Mouse (Mus musculus) cerebellum, adult 9-11 months (tissue): ENCODE results near the gene Cdca4.
"Not testable (repeated sequence)": the region's sequence is repeated elsewhere in the genome, so short reads cannot be mapped to it uniquely, and the experiment has no call there.

Experiments used
- DNase-seq: peaks from one replicate; pipeline ENCODE4 v3.0.0; 2022

Gene Cdca4

GRCm38 (mm10) chr12:112821974-112822373, 7.2 kb downstream of the Cdca4 start:
- no peak for DNase-seq

DNA sequence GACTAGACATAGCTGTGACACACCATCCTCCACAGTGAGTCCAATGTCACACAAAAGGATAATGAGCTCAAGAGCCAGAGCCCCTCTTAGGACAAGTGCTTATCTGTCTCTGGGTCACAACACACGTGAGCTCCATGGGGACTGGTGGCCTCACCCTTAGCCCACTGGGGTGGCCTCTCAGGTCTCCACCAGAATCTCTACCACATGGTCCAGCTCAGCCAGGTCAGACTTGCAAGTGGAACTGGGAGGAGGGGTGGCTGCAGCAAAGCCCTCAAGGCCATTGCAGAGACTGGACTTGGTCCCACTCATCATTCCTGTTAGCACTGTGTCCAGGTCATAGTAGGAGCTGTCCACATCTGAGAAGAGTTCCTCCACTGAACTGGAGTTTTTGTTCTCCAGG, 8.0 kb downstream of the Cdca4 start:
- DNase-seq: peak; percentile 5

- DNase-seq: no peak
Measured at GRCm38 (mm10) chr12:112820401-112820999, 8.7 kb downstream of the Cdca4 start.

DNA sequence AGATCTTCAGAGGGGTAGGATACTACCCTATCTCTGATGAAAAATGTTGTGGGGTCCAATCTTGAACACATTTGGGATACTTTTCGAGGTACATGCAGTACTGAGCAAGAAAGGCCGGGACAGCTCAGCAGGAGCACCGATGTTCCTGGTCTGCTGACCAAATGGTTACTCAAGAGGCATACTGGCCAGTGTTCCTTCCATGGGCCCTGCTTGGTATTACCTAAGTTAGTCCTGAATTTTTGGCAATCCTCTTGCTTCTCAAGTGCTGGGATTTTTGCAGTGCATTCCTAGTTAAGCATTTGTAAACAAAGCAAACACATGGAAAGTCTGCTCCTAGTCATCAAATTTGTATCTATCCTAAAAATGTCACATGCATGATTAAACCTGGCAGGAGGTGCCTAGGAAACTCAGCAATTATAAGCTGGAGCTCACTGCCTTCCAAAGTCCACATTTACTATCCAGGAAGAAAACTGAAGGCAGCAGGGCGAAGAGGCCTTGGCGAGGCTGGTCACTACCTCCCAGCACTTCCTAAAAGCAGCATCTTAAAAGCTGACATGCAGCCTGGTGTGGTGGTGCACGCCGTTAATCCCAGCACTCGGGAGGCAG, 10.1 kb downstream of the Cdca4 start:
- no peak for DNase-seq

- not testable (repeated sequence) for DNase-seq
Measured at GRCm38 (mm10) chr12:112816866-112817265, 12.4 kb downstream of the Cdca4 start.

- no peak for DNase-seq
Measured at GRCm38 (mm10) chr12:112816294-112816693, 12.9 kb downstream of the Cdca4 start.

- no peak for DNase-seq
Measured at GRCm38 (mm10) chr12:112814682-112815470, 14.3 kb downstream of the Cdca4 start.

DNA sequence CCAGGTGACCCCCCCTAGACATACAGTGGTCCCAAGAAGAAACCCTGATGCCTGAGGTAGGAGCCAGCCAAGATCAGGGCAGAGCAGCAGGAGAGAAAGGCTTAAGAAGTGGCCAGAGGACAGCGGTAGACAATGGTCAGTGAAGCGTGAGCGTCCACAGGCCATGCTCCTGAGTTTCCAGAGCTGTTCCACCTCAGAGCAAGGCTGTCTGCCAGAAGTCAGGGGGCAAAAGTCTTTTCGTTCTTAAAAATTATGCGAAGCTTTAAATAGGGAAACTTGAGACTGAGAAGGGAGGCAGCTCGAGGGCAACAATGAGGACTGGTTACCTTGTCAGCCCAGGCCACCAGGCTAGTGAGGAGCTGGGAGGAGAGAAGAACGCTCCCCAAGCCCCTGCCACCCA, 15.9 kb downstream of the Cdca4 start:
- DNase-seq: no peak

DNA sequence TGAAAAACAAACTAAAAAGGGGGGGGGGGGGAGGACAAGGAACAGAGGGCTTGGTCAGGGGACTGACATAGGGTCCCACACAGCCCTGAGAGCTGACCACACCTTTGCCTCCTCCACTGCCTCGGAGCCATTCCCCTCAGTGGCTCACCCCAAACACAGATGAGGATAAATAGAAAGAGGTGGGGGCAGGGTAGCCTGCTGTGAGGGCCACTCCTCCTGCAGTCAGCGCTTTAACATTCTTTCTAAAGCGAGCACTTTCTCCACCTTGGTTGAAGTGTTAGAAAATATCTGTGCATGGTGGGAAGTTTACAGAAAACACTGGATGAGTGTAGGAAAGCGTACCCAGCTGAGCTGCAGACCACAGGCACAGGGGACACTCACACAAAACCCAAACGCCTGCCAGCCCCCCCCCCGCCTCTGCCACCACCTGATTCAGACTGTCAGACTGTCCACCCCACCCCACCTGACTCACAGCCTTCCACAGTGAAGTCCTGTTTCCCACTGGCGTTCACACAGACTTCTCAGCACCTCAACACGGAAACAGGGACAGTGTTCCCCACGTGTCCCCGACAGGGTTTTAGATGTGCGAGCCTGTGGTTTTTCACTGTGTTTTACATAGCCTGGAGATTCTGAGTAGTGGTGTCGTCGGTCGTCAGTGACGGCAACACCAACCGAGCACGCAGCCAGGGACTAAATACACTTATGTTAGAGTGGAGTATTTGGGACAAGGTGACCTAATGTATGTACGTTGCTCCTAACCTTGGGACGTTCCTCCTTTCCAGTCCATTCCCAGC, 18.9 kb downstream of the Cdca4 start:
- DNase-seq: no peak

DNA sequence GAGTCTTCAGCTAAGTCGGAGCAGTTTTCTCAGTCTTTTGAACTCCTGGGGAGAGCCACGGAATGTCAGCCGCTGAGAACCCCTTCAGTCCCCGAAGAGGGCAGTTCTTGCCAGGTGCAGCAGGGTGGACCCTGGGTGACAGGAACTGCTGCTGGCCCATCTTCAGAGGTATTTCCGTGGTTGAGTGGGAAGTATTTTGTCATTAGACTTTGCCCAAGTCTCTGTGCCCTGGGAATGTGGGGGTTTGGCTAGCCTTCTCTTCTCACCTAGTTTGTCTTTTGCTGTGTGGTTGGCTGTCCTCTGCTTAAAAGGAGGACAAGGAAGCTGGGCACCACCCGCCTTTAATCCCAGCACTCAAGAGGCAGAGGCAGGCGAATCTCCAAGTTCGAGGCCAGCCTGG, 19.6 kb downstream of the Cdca4 start:
- DNase-seq: no peak

GRCm38 (mm10) chr12:112808587-112809364, 20.4 kb downstream of the Cdca4 start, which contains the start of gene Clba1:
Gene Clba1 (plus strand): TSS chr12:112808937.
- peak; percentile 94 for DNase-seq

DNA sequence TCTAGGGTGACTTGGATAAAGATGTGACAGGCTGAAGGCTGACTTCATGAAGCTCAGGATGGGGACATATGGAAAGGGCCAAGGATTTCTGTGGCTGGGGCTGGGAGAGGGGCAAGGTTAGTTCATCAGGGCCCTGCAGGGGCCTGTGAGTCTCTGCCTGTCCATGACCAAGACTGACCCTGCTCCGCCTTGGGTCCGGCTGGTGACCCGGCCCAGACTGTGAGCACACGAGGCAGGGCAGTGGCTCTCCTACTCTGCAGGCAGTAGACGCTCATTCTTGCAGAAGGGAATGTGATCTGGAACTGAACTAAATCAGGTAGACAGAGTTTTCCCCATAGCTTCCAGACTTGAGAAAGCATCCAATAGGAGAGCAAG, 21.0 kb downstream of the Cdca4 start:
- no peak for DNase-seq

DNA sequence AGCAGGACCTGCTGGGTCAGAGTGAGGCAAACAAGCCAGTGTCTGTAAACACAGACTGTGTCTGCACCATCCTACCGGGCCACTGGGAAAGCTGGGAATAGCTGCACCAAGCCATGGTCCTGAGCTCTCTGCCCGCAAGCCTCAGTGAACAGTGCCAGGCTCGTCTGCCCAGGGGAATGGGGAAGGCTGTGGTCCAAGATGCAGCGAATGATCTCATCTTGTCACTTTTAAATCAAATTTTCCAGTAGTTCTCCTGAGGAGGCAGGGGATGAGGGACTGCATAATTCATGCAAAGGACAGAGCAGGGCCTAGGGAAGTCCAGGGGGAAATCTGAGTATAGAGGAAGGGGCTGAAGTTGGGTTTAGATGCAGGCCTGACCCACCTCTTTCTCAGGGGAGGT, 21.4 kb downstream of the Cdca4 start:
- DNase-seq: no peak

- no peak for DNase-seq
Measured at GRCm38 (mm10) chr12:112806044-112806443, 23.2 kb downstream of the Cdca4 start.

GRCm38 (mm10) chr12:112804046-112804445, 25.2 kb downstream of the Cdca4 start:
- DNase-seq: no peak

DNA sequence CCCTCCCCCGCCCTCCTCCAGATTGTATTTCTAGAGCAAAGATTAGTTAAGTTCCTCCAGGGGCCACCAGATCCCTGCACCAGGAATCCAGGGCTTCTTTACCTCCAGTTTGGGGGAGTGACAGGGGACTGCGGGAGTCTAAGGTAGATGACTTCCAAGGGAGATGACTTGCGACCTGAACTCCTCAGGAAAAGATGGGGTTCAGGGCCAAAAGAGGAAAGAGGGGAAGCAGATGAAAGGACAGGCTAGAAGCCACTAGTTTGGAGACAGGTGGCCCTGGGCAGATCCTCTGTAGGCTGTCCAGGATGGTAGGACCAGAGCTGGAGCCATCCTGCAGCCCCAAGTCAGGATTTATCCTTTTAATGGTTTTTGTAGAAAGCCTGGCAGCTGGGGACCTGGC, 26.3 kb downstream of the Cdca4 start:
- DNase-seq: no peak

- peak; percentile 44 for DNase-seq
Measured at GRCm38 (mm10) chr12:112801864-112802846, 27.1 kb downstream of the Cdca4 start, which contains the start of gene Ahnak2. Gene Ahnak2 (minus strand): TSS chr12:112802657.

GRCm38 (mm10) chr12:112800476-112800875, 28.7 kb downstream of the Cdca4 start:
- DNase-seq: peak; percentile 66

DNA sequence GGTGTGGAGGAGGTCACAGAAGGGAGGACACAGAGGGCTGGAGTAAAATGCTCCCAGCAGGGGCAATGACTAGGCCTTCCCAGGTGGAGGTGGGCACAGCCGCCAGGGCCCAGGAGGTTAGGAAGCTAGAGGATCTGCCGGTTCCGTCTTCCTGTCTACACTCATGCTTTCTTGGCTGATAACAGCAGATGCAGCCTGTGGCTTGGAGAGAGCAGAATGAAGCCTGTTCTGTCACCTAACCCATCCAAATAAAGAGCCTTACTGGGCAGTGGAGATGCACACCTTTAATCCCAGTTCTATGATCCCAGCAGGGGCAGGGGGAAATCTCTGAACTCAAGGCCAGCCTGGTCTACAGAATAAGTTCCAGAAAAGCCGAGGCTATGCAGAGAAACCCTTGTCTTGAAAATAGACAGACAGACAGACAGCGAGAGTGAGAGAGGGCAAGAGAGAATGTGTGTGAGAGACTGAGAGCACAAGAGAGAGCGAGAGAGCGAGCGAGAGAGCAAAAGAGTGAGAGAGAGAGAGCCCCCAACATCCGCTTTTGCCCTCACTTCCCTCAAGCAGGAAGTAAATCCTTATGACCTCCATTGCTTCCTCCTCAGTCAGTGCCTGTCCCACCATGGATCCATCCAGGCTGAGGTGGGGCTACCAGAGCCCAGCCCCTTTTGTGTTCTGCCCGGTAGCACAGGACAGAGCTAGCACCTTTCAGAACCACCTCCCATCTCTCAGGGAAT, 29.8 kb downstream of the Cdca4 start:
- DNase-seq: no peak

DNA sequence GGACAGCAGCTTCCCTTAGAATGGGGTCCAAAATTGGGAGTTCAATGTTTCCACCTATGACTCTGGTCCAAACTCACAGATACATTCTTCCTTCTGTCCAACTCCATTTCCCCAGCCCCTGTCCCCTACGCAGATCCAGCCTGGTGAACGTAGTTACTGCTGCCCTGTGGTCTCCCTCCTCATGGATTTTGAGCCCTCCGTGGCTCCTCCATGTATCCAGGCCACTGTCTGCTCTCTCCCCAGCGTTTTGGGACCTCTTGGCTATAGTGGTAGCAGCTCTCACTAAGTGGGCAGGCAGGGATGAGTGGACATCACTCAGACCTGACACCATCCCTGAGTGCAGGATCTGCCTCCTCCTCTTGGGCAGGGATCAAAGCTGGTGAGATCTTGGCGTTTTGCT, 30.5 kb downstream of the Cdca4 start:
- DNase-seq: no peak

- DNase-seq: no peak
Measured at GRCm38 (mm10) chr12:112798332-112798681, 30.9 kb downstream of the Cdca4 start.
